ENCODE assay signal across 8 mouse cellular contexts in the genomic region with DNA sequence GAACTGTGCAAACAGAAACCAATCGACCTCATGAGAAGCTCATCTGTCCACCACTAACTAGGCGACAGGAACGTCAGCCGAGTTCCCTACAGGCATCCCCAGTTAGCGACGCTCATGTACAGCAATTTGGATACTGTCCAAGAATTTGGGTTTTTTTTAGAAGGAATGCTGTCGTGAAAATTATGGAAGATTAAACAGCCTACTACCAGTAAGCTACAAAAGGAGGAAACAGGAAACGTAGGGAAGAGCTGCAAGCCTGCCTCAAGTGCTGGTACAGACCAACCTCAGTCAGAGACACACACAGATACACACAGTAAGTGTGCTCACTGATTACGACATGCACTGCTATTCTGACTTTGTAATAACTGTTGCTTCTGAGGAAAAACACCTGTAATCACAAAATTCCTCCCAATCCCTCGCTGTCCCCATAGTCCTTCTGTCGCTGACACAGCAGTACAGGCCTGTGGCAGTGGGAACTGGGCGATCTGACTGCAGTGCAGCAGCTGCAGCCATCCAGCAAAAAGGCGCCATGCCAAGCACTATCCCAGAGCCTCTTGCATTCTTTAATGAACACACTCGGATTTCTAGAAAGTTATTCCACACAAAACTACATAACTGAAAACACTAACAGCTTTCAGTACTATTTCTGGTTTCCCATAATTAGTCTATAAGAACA. TPM values are rescaled to one million over a fixed set of nuclear protein-coding genes. Genes with fewer than 3 reads are reported as not detected.
A peak's percentile ranks its signal among the peaks of the same experiment; 100 is the strongest.
DNase-seq lines count a peak whose midpoint lies in the region; ATAC-seq and TF ChIP-seq lines count a peak whose summit lies in the region.

No protein-coding gene starts in this region.

- H3K9me3 ChIP-seq in forebrain, embryonic 15.5 days: no peaks in the 10 kb centered on the region
- no peaks in the 10 kb centered on the region for H3K9me3 ChIP-seq in heart, postnatal 0 days (replicated peaks; ENCODE audit: control insufficient read depth, low read length)
- no peaks in the 10 kb centered on the region for H3K9me3 ChIP-seq in limb, embryonic 13.5 days
- no peaks in the 10 kb centered on the region for H3K9me3 ChIP-seq in stomach, embryonic 16.5 days (replicated peaks; ENCODE audit: control insufficient read depth, low read length)

- peaks cover 13% of the 10 kb centered on the region; the same call in 1 of the 2 replicates for H3K79me2 ChIP-seq in liver, adult 2 months (ENCODE audit: control insufficient read depth, insufficient read depth, low read length)

- 41% methylated on average over 14 of the region's 14 CpGs for WGBS in liver, adult 2 months
- 28% methylated on average over 14 of the region's 14 CpGs for WGBS in forebrain, embryonic 15.5 days
- WGBS in heart, postnatal 0 days: 5% methylated on average over 14 of the region's 14 CpGs
- 39% methylated on average over 14 of the region's 14 CpGs for WGBS in limb, embryonic 13.5 days
- 27% methylated on average over 14 of the region's 14 CpGs for WGBS in stomach, embryonic 16.5 days

- H3K9ac ChIP-seq in liver, adult 2 months (ENCODE audit: low read depth, low read length): no peak overlapping the region
- no peak overlapping the region for H3K9ac ChIP-seq in forebrain, embryonic 15.5 days (replicated peaks)
- H3K9ac ChIP-seq in heart, postnatal 0 days (replicated peaks; ENCODE audit: low read depth, low read length): no peak overlapping the region
- no peak overlapping the region for H3K9ac ChIP-seq in limb, embryonic 13.5 days
- 0 out of 2 replicates have a peak overlapping the region, but pooled peaks have one; percentile 32 for H3K9ac ChIP-seq in stomach, embryonic 16.5 days (ENCODE audit: low read length)

- no peak for TF ChIP-seq CTCF in liver, adult 2 months (IDR thresholded peaks at IDR 0.05; ENCODE audit: low read depth, low read length)
- TF ChIP-seq CTCF in heart, postnatal 0 days (IDR thresholded peaks at IDR 0.05; ENCODE audit: low read depth): no peak

- peak; percentile 18 for DNase-seq in liver, adult 2 months (ENCODE audit: extremely low read depth, low read depth, low spot score)
- no peak for DNase-seq in liver
- peak; percentile 92 for DNase-seq in heart, postnatal 0 days (ENCODE audit: low spot score)
- DNase-seq in embryo, embryonic 11 days: no peak
- DNase-seq in T-cell, adult 2 months (ENCODE audit: low spot score): no peak

- no peak overlapping the region for H3K4me3 ChIP-seq in liver, adult 2 months (ENCODE audit: insufficient read depth, low read depth, low read length)
- no peak overlapping the region for H3K4me3 ChIP-seq in forebrain, embryonic 15.5 days
- H3K4me3 ChIP-seq in heart, postnatal 0 days (ENCODE audit: low read depth, low read length): peak overlapping the region; percentile 17; the same call in 1 of the 2 replicates
- H3K4me3 ChIP-seq in limb, embryonic 13.5 days: no peak overlapping the region
- 0 out of 2 replicates have a peak overlapping the region, but pooled peaks have one; percentile 2 for H3K4me3 ChIP-seq in stomach, embryonic 16.5 days (replicated peaks; ENCODE audit: low read length)

- H3K4me1 ChIP-seq in liver, adult 2 months (ENCODE audit: control insufficient read depth, insufficient read depth, low read length): peaks cover 6% of the 10 kb centered on the region; the same call in 1 of the 2 replicates
- peaks cover 44% of the 10 kb centered on the region for H3K4me1 ChIP-seq in forebrain, embryonic 15.5 days
- H3K4me1 ChIP-seq in heart, postnatal 0 days (ENCODE audit: control insufficient read depth, insufficient read depth): peaks cover 47% of the 10 kb centered on the region
- H3K4me1 ChIP-seq in limb, embryonic 13.5 days: peaks cover 56% of the 10 kb centered on the region
- peaks cover 29% of the 10 kb centered on the region for H3K4me1 ChIP-seq in stomach, embryonic 16.5 days (ENCODE audit: control insufficient read depth, insufficient read depth, low read length)

- TF ChIP-seq POLR2A in liver, adult 2 months (IDR thresholded peaks at IDR 0.05; ENCODE audit: extremely low read depth, insufficient read depth, low read length): no peak

- no peak overlapping the region for H3K27ac ChIP-seq in liver, adult 2 months (replicated peaks; ENCODE audit: insufficient read depth, low read depth, low read length)
- peak overlapping the region; percentile 37 for H3K27ac ChIP-seq in forebrain, embryonic 15.5 days (replicated peaks)
- peak overlapping the region; percentile 90 for H3K27ac ChIP-seq in heart, postnatal 0 days (ENCODE audit: low read depth)
- H3K27ac ChIP-seq in limb, embryonic 13.5 days: no peak overlapping the region
- peak overlapping the region; percentile 38 for H3K27ac ChIP-seq in stomach, embryonic 16.5 days (ENCODE audit: low read length)

- H3K4me2 ChIP-seq in forebrain, embryonic 15.5 days (replicated peaks): peak overlapping the region; percentile 24; the same call in 1 of the 2 replicates
- H3K4me2 ChIP-seq in heart, postnatal 0 days (ENCODE audit: low read depth, low read length): peak overlapping the region; percentile 51
- peak overlapping the region; percentile 28 for H3K4me2 ChIP-seq in limb, embryonic 13.5 days (replicated peaks)
- H3K4me2 ChIP-seq in stomach, embryonic 16.5 days (ENCODE audit: low read depth, low read length): peak overlapping the region; percentile 20; the same call in 1 of the 2 replicates

- peaks cover 1% of the 10 kb centered on the region; the same call in 1 of the 2 replicates for H3K36me3 ChIP-seq in liver, adult 2 months (ENCODE audit: control insufficient read depth, insufficient read depth, low read length)
- peaks cover under 1% of the 10 kb centered on the region; the same call in 1 of the 2 replicates for H3K36me3 ChIP-seq in forebrain, embryonic 15.5 days
- H3K36me3 ChIP-seq in heart, postnatal 0 days (replicated peaks; ENCODE audit: control insufficient read depth, insufficient read depth, low read length): peaks cover 10% of the 10 kb centered on the region
- peaks cover 8% of the 10 kb centered on the region for H3K36me3 ChIP-seq in limb, embryonic 13.5 days
- no peaks in the 10 kb centered on the region for H3K36me3 ChIP-seq in stomach, embryonic 16.5 days (ENCODE audit: control insufficient read depth, insufficient read depth, low read length)

- peak; percentile 51; the same call in 1 of the 2 replicates for TF ChIP-seq EP300 in heart, postnatal 0 days (IDR thresholded peaks at IDR 0.05; ENCODE audit: low read depth)

- H3K27me3 ChIP-seq in liver, adult 2 months (ENCODE audit: control insufficient read depth, insufficient read depth, low read length): no peaks in the 10 kb centered on the region
- H3K27me3 ChIP-seq in forebrain, embryonic 15.5 days: no peaks in the 10 kb centered on the region
- no peaks in the 10 kb centered on the region for H3K27me3 ChIP-seq in heart, postnatal 0 days (ENCODE audit: control insufficient read depth, insufficient read depth, low read length)
- H3K27me3 ChIP-seq in limb, embryonic 13.5 days: no peaks in the 10 kb centered on the region
- H3K27me3 ChIP-seq in stomach, embryonic 16.5 days (ENCODE audit: control insufficient read depth, insufficient read depth, low read length): no peaks in the 10 kb centered on the region

- no peak for ATAC-seq in forebrain, embryonic 15.5 days (replicated peaks)
- ATAC-seq in heart, postnatal 0 days (ENCODE audit: insufficient read depth, low read depth): peak; percentile 33
- no peak for ATAC-seq in limb, embryonic 13.5 days (ENCODE audit: low FRiP score, low read depth)
- ATAC-seq in stomach, embryonic 16.5 days (ENCODE audit: insufficient read depth, low FRiP score): no peak

RNA-seq across cellular contexts. Expression of gene Ccdc186, which starts 4.0 kb away (rescaled TPM):
- total RNA-seq in liver, adult 2 months (2014; rRNA removed): 5.9 and 7.9 TPM in 2 replicates
- 0.95 and 1.6 TPM in 2 replicates for polyA plus RNA-seq in liver, adult 2 months (2012; rRNA removed)
- 26.4 and 27.6 TPM in 2 replicates for polyA plus RNA-seq in forebrain, embryonic 15.5 days (2015; fragmentation: Nextera tagmentation; extraction: Ambion mirVana)
- 12.2 and 18.4 TPM in 2 replicates for total RNA-seq in heart, postnatal 0 days (2014; rRNA removed; ENCODE audit: low replicate concordance)
- polyA plus RNA-seq in heart, postnatal 0 days (2015; fragmentation: Nextera tagmentation; extraction: Ambion mirVana): 15.1 and 18.1 TPM in 2 replicates
- 24.6 and 26.9 TPM in 2 replicates for polyA plus RNA-seq in limb, embryonic 13.5 days (2015; fragmentation: Nextera tagmentation; extraction: Ambion mirVana)
- polyA plus RNA-seq in stomach, embryonic 16.5 days (2015; fragmentation: Nextera tagmentation; extraction: Ambion mirVana): 19.3 and 20.3 TPM in 2 replicates

RNA-seq across cellular contexts. Expression of gene Tdrd1, which starts 8.0 kb away (rescaled TPM):
- not detected in 2 replicates for total RNA-seq in liver, adult 2 months (2014; rRNA removed)
- not detected in 2 replicates for polyA plus RNA-seq in liver, adult 2 months (2012; rRNA removed)
- polyA plus RNA-seq in forebrain, embryonic 15.5 days (2015; fragmentation: Nextera tagmentation; extraction: Ambion mirVana): 0.73 and 0.75 TPM in 2 replicates
- total RNA-seq in heart, postnatal 0 days (2014; rRNA removed; ENCODE audit: low replicate concordance): 0.97 TPM in 1 of 2 replicates, not detected in the other
- 0.05 and 0.10 TPM in 2 replicates for polyA plus RNA-seq in heart, postnatal 0 days (2015; fragmentation: Nextera tagmentation; extraction: Ambion mirVana)
- 2.1 and 2.2 TPM in 2 replicates for polyA plus RNA-seq in limb, embryonic 13.5 days (2015; fragmentation: Nextera tagmentation; extraction: Ambion mirVana)
- 3.0 and 3.1 TPM in 2 replicates for polyA plus RNA-seq in stomach, embryonic 16.5 days (2015; fragmentation: Nextera tagmentation; extraction: Ambion mirVana)

RNA-seq across cellular contexts. Expression of gene Vwa2, which starts 56.1 kb away (rescaled TPM):
- not detected in 2 replicates for total RNA-seq in liver, adult 2 months (2014; rRNA removed)
- polyA plus RNA-seq in liver, adult 2 months (2012; rRNA removed): not detected in 2 replicates
- polyA plus RNA-seq in forebrain, embryonic 15.5 days (2015; fragmentation: Nextera tagmentation; extraction: Ambion mirVana): 0.28 and 0.32 TPM in 2 replicates
- 0.11 TPM in 1 of 2 replicates, not detected in the other for total RNA-seq in heart, postnatal 0 days (2014; rRNA removed; ENCODE audit: low replicate concordance)
- polyA plus RNA-seq in heart, postnatal 0 days (2015; fragmentation: Nextera tagmentation; extraction: Ambion mirVana): not detected in 2 replicates
- 4.5 and 4.8 TPM in 2 replicates for polyA plus RNA-seq in limb, embryonic 13.5 days (2015; fragmentation: Nextera tagmentation; extraction: Ambion mirVana)
- 2.5 and 2.9 TPM in 2 replicates for polyA plus RNA-seq in stomach, embryonic 16.5 days (2015; fragmentation: Nextera tagmentation; extraction: Ambion mirVana)

Comparison
In these comparisons a context has a peak if more than half of its experiments do, and no peak if none do; other contexts are left out.
1. DNase-seq: peak in liver, adult 2 months (single experiment) and heart, postnatal 0 days (single experiment); none in liver (single experiment), embryo, embryonic 11 days (single experiment) and T-cell, adult 2 months (single experiment).
2. H3K27ac ChIP-seq: peak in forebrain, embryonic 15.5 days (single experiment), heart, postnatal 0 days (single experiment) and stomach, embryonic 16.5 days (single experiment); none in liver, adult 2 months (single experiment) and limb, embryonic 13.5 days (single experiment).
3. H3K4me3 ChIP-seq: peak in heart, postnatal 0 days (single experiment) and stomach, embryonic 16.5 days (single experiment); none in liver, adult 2 months (single experiment), forebrain, embryonic 15.5 days (single experiment) and limb, embryonic 13.5 days (single experiment).
4. Peak in every context shown above with its lines, with median percentiles within 50 percentile points of each other: H3K4me2 ChIP-seq.